Mouse (Mus musculus) stomach, postnatal 0 days (tissue): ENCODE results near the gene Thsd7a. TPM values are rescaled to one million over a fixed set of nuclear protein-coding genes. Genes with fewer than 3 reads are reported as not detected.

Experiments
- ATAC-seq: fragments of 200-750 bp; cut with Nextera tagmentation; 2 replicates; pipeline ENCODE4 v1.8.0; 2017; ENCODE audit not compliant: low FRiP score, low TSS enrichment
- DNase-seq: peaks from one replicate; pipeline ENCODE4 v3.0.0-alpha.2; 2016; ENCODE audit warnings: low spot score
- H3K27ac ChIP-seq: fragments of 300-500 bp; sonication (generic); replicated peaks from 2 replicates; pipeline ENCODE4 v1.5.1; 2014; ENCODE audit warnings: mild to moderate bottlenecking, control low read depth
- H3K27me3 ChIP-seq: fragments of 300-500 bp; sonication (generic); 2 replicates; pipeline ENCODE4 v1.6.1; 2014; ENCODE audit warnings: low read length; ENCODE audit not compliant: control insufficient read depth, insufficient read depth
- H3K36me3 ChIP-seq: fragments of 300-500 bp; sonication (generic); 2 replicates; pipeline ENCODE4 v1.6.1; 2014; ENCODE audit warnings: low read length, mixed read lengths; ENCODE audit not compliant: control insufficient read depth, insufficient read depth
- H3K4me1 ChIP-seq: fragments of 300-500 bp; sonication (generic); replicated peaks from 2 replicates; pipeline ENCODE4 v1.6.1; 2014; ENCODE audit warnings: antibody characterized with exemption; ENCODE audit not compliant: control insufficient read depth, insufficient read depth
- H3K4me2 ChIP-seq: fragments of 300-500 bp; sonication (generic); replicated peaks from 2 replicates; pipeline ENCODE4 v1.6.1; 2014; ENCODE audit warnings: low read depth, mild to moderate bottlenecking, control low read depth, moderate library complexity
- H3K4me3 ChIP-seq: fragments of 300-500 bp; sonication (generic); 2 replicates; pipeline ENCODE4 v1.5.1; 2014; ENCODE audit warnings: low read depth, low read length, control low read depth
- H3K9ac ChIP-seq: fragments of 300-500 bp; sonication (generic); 2 replicates; pipeline ENCODE4 v1.6.1; 2014; ENCODE audit warnings: mild to moderate bottlenecking, low read length, control low read depth, mixed read lengths
- H3K9me3 ChIP-seq: fragments of 300-500 bp; sonication (generic); 2 replicates; pipeline ENCODE4 v1.6.1; 2016; ENCODE audit warnings: low read length; ENCODE audit not compliant: control insufficient read depth
- CTCF ChIP-seq: IDR thresholded peaks from 2 replicates; pipeline ENCODE4 v1.5.1; 2016; ENCODE audit warnings: antibody characterized with exemption, low read depth, mild to moderate bottlenecking, moderate library complexity
- EP300 ChIP-seq: optimal IDR thresholded peaks from 2 replicates; pipeline ENCODE3; 2016; ENCODE audit warnings: antibody characterized with exemption
- WGBS: fragments of 180-500 bp; shearing (Covaris S2); extraction: QIAGEN DNeasy Blood & Tissue Kit; methylation state at CpG from one replicate; pipeline ENCODE4 v1.1.7; 2014; 5-methylcytosine and 5-hydroxymethylcytosine counted together
- polyA plus RNA-seq: library from polyadenylated mRNA; unstranded; fragments of >200 nt; fragmentation: Nextera tagmentation; extraction: Ambion mirVana; gene quantifications from 2 replicates; pipeline ENCODE4 v1.2.1, GENCODE M21; 2015

The Thsd7a gene
- polyA plus RNA-seq, 1 experiment from 2014 or later = 1.1 TPM

DNA sequence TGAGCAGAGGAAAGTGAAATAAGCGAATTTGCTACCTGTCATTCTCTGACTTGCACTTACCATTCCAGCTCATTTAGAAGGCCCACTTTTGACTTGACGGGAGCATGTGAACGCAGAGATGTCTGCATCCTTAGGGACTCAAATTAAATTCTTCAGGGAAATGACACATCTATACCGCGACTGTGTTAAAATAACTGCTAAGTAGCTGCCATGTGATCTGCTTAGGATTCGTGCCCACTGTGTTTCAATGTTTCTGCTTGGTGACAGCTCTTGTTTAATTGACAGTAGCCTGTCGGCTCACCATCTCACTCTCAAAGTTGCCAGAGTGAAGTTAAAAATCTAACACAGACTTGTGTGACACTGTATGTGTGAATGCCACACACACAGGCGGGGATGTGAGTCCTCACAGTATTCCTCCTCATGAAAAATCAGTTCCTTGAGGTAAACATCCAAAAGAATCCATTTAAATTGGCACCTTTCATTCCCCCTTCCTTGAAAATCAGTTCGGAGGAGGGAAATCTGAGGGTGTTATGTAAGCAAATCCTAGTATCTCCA lies 397.0 kb downstream of the Thsd7a start:
- DNase-seq = no peak
- H3K9me3 ChIP-seq = no peaks in the 10 kb centered on the region
- ATAC-seq = no peak
- no peak overlapping the region for H3K4me2 ChIP-seq
- WGBS = 71% methylated on average over 9 of the region's 9 CpGs
- no peaks in the 10 kb centered on the region for H3K27me3 ChIP-seq
- no peaks in the 10 kb centered on the region for H3K36me3 ChIP-seq
- H3K4me3 ChIP-seq = no peak overlapping the region
- no peak overlapping the region for H3K27ac ChIP-seq
- TF ChIP-seq EP300 = no peak
- TF ChIP-seq CTCF = no peak
- H3K9ac ChIP-seq = no peak overlapping the region
- H3K4me1 ChIP-seq = no peaks in the 10 kb centered on the region

GRCm38 (mm10) chr6:12350753-12351152 lies 398.5 kb downstream of the Thsd7a start:
- H3K27me3 ChIP-seq = no peaks in the 10 kb centered on the region
- 26% methylated on average over 5 of the region's 5 CpGs for WGBS
- H3K36me3 ChIP-seq = no peaks in the 10 kb centered on the region
- no peak overlapping the region for H3K4me3 ChIP-seq
- H3K4me1 ChIP-seq = no peaks in the 10 kb centered on the region
- H3K4me2 ChIP-seq = no peak overlapping the region
- H3K27ac ChIP-seq = no peak overlapping the region
- H3K9ac ChIP-seq = no peak overlapping the region
- H3K9me3 ChIP-seq = no peaks in the 10 kb centered on the region
- DNase-seq (no peak), ATAC-seq (no peak)
- TF ChIP-seq EP300 = no peak
- peak; percentile 71 for TF ChIP-seq CTCF

GRCm38 (mm10) chr6:12349105-12349759 lies 400.0 kb downstream of the Thsd7a start:
- no peak overlapping the region for H3K9ac ChIP-seq
- H3K27ac ChIP-seq = no peak overlapping the region
- no peak for TF ChIP-seq CTCF
- ATAC-seq (no peak), DNase-seq (no peak)
- no peaks in the 10 kb centered on the region for H3K9me3 ChIP-seq
- no peaks in the 10 kb centered on the region for H3K27me3 ChIP-seq
- WGBS = 59% methylated on average over 3 of the region's 3 CpGs
- no peak overlapping the region for H3K4me3 ChIP-seq
- no peaks in the 10 kb centered on the region for H3K4me1 ChIP-seq
- H3K4me2 ChIP-seq = no peak overlapping the region
- H3K36me3 ChIP-seq = no peaks in the 10 kb centered on the region

DNA sequence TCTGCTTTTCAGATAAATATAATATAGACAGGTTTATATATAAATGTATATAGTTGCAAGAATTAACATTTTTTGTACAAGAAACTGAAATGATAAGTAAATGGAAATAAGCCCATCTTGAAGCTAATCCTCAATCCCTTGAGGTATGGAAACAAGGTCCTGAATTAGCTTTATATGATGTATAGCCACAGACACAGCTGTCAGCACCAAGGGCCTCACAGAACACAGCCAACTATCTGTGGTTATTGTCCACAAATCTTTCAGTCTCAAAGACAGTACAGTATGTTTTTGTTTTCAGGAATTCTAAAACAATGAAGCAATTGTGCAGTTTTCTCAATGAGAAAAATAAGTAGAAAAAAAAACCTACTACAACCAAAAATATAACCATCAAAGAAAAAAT lies 400.5 kb downstream of the Thsd7a start:
- Histone ChIP-seq H3K9ac (no peak overlapping the region), H3K27ac (no peak overlapping the region), H3K4me2 (no peak overlapping the region), H3K4me1 (no peaks in the 10 kb centered on the region), H3K9me3 (no peaks in the 10 kb centered on the region), H3K36me3 (no peaks in the 10 kb centered on the region), H3K27me3 (no peaks in the 10 kb centered on the region), H3K4me3 (no peak overlapping the region)
- TF ChIP-seq CTCF (no peak), EP300 (no peak)
- DNase-seq = no peak
- ATAC-seq = no peak

DNA sequence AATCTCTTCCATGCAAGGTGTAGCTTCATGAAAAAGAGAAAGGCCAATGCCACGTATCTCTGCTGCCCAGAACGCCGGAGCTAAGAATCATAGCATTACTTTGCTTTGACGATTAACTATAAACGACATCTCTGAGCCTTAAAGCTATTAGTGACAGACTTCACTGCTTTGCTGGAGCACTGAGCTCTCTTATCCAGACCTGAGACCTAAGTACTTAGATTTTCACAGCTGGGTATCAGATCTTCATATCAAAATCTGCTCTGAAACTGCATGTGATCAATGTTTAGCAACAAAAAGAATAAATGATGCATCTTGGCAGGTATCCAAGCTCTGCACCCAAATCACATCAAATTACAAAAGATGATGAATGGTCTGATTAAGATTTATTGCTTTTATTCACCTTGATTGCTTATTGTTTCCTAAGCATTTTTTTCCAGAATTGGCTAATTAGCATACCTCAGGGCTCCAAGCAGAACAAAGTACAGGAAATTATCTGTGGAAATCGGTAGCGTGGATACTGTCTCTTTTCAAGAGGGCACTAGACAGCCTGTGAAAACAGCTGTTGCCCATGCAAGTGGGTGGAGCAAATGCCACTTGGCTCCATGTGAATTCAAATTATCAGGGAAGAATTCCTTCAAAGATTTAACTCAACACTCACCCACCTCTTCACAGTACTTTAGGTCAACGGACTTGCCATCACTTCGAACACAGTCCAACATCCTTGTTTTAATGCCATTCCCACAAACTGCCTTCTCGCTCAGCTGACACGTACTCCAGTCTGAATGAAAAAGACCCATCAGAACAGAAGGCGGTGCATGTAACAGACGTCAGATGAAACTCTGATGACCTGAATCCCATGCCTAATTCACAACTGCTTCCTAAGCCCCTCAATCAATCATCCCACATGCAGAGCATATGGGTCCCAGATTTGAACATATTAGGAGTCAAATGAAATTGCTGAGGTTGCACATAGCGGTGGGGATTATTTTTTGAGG lies 412.3 kb downstream of the Thsd7a start:
- no peak overlapping the region for H3K9ac ChIP-seq
- WGBS = 76% methylated on average over 14 of the region's 14 CpGs
- H3K27me3 ChIP-seq = no peaks in the 10 kb centered on the region

More for the DNA sequence above, 412.3 kb downstream of the Thsd7a start:
- H3K27ac ChIP-seq = no peak overlapping the region
- H3K4me2 ChIP-seq = no peak overlapping the region
- no peaks in the 10 kb centered on the region for H3K9me3 ChIP-seq
- DNase-seq = no peak
- TF ChIP-seq EP300 (no peak), CTCF (no peak)
- H3K4me1 ChIP-seq = no peaks in the 10 kb centered on the region
- H3K4me3 ChIP-seq = no peak overlapping the region
- no peak for ATAC-seq
- H3K36me3 ChIP-seq = no peaks in the 10 kb centered on the region
